In the genomic region with DNA sequence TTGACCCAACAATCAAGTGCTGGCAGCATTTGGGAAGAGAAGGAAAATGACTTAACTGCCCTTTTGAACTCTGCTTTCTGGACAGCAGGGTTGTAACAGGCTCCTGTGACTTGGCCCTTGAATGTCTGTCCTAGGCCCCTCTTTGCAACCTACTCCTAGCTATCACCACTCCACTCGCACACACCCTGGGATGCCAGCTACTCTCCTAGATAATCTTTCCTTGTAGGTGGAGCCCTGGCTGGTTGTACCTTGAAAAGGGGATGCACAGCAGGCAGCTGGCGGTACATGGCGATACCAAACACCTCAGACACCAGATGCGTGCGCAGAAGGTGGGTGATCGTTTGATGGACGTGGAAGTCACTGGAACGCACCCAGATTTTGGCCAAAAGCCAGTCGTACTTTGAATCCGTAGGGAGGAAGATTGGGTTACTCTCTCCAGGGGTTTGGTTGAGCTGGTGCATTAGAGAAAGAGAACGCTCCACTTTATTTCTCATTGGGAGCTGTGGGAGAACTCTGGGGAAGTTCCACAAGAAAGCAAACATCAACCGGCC, we compare ENCODE assay signal across 15 mouse cellular contexts.
"Had no signal": no experiment of that assay in that cellular context is flagged by ENCODE, and none has a peak within 500 bp of the region (broad histone marks: within the 10 kb centered on the region; RNA-seq: fewer than 3 reads in every experiment).

No protein-coding gene starts in this region.

- H3K27me3 ChIP-seq: limb, embryonic 12.5 days; neural tube, embryonic 15.5 days had no signal

- H3K9ac ChIP-seq: limb, embryonic 12.5 days; liver, embryonic 14.5 days; neural tube, embryonic 15.5 days had no signal

- H3K4me2 ChIP-seq: limb, embryonic 12.5 days; neural tube, embryonic 15.5 days had no signal

- ATAC-seq: intestine, postnatal 0 days; lung, postnatal 0 days had no signal

- DNase-seq: liver; lung, adult 2 months; lung, postnatal 4 days; midbrain, embryonic 14.5 days; right cerebral cortex, adult 18-20 months; right cerebral cortex, postnatal 25 days; thymus, postnatal 36 days had no signal

- H3K27ac ChIP-seq: layer of hippocampus, adult 2 months; limb, embryonic 12.5 days; liver, embryonic 14.5 days; midbrain, embryonic 10.5 days; neural tube, embryonic 15.5 days had no signal

- H3K4me1 ChIP-seq: limb, embryonic 12.5 days; midbrain, embryonic 10.5 days; neural tube, embryonic 15.5 days had no signal

- H3K9me3 ChIP-seq: limb, embryonic 12.5 days; midbrain, embryonic 10.5 days; neural tube, embryonic 15.5 days had no signal

- H3K4me3 ChIP-seq: layer of hippocampus, adult 2 months; limb, embryonic 12.5 days; midbrain, embryonic 10.5 days; myocyte; neural tube, embryonic 15.5 days had no signal
